Comparison of ENCODE assay signal across 12 mouse cellular contexts in the genomic region with DNA sequence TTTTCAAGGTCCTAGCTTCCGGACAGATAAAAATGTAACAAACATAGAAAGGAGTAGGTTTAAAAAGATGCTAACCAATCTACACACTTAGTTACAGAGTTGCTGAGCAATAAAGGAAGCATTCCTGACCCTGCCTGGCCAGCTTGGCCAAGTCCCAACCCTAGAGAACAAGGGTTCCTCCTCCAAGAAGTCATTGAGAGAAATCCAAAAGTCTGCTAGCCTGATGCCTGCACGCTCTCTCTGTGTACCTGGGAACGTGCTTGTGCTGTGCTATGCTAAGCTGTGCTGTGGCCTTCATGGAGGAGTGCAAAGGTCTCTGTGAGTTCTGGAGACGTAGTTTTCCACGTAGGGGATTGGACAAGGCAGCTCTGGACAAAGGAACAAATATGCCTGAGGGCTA. TPM values are rescaled to one million over a fixed set of nuclear protein-coding genes. Genes with fewer than 3 reads are reported as not detected.
DNase-seq lines count a peak whose midpoint lies in the region; ATAC-seq and TF ChIP-seq lines count a peak whose summit lies in the region.
"Had no signal": no experiment of that assay in that cellular context is flagged by ENCODE, and none has a peak within 500 bp of the region (broad histone marks: within the 10 kb centered on the region; RNA-seq: fewer than 3 reads in every experiment).

No protein-coding gene starts in this region.

- no peak overlapping the region for H3K4me3 ChIP-seq in forebrain, embryonic 12.5 days (replicated peaks)
- H3K4me3 ChIP-seq in forebrain, embryonic 11.5 days (ENCODE audit: low read depth, low read length): no peak overlapping the region
- no peak overlapping the region for H3K4me3 ChIP-seq in lung, embryonic 14.5 days (ENCODE audit: low read depth, low read length)
- H3K4me3 ChIP-seq in intestine, embryonic 16.5 days (ENCODE audit: low read length): no peak overlapping the region

- no peak for TF ChIP-seq CTCF in lung, embryonic 14.5 days (IDR thresholded peaks at IDR 0.05; ENCODE audit: low read depth)

- peaks cover 58% of the 10 kb centered on the region for H3K4me1 ChIP-seq in forebrain, embryonic 12.5 days
- peaks cover 36% of the 10 kb centered on the region for H3K4me1 ChIP-seq in forebrain, embryonic 11.5 days (replicated peaks; ENCODE audit: control insufficient read depth, insufficient read depth, low read length)
- peaks cover 12% of the 10 kb centered on the region for H3K4me1 ChIP-seq in lung, embryonic 14.5 days (ENCODE audit: insufficient read depth)
- H3K4me1 ChIP-seq in intestine, embryonic 16.5 days (ENCODE audit: control insufficient read depth, insufficient read depth, low read length): peaks cover 15% of the 10 kb centered on the region

- H3K36me3 ChIP-seq in forebrain, embryonic 12.5 days (replicated peaks): no peaks in the 10 kb centered on the region
- no peaks in the 10 kb centered on the region for H3K36me3 ChIP-seq in forebrain, embryonic 11.5 days (ENCODE audit: control insufficient read depth, insufficient read depth, low read length)
- no peaks in the 10 kb centered on the region for H3K36me3 ChIP-seq in lung, embryonic 14.5 days (ENCODE audit: insufficient read depth)
- no peaks in the 10 kb centered on the region for H3K36me3 ChIP-seq in intestine, embryonic 16.5 days (ENCODE audit: control insufficient read depth, insufficient read depth, low read length)

- no peaks in the 10 kb centered on the region for H3K27me3 ChIP-seq in forebrain, embryonic 12.5 days
- H3K27me3 ChIP-seq in forebrain, embryonic 11.5 days (ENCODE audit: control insufficient read depth, insufficient read depth, low read length): no peaks in the 10 kb centered on the region
- no peaks in the 10 kb centered on the region for H3K27me3 ChIP-seq in lung, embryonic 14.5 days (ENCODE audit: insufficient read depth, low read length)
- H3K27me3 ChIP-seq in intestine, embryonic 16.5 days (replicated peaks; ENCODE audit: control insufficient read depth, insufficient read depth, low read length): no peaks in the 10 kb centered on the region

- H3K9ac ChIP-seq in forebrain, embryonic 12.5 days: no peak overlapping the region
- H3K9ac ChIP-seq in forebrain, embryonic 11.5 days (ENCODE audit: low read length): no peak overlapping the region
- no peak overlapping the region for H3K9ac ChIP-seq in lung, embryonic 14.5 days
- no peak overlapping the region for H3K9ac ChIP-seq in intestine, embryonic 16.5 days (ENCODE audit: low read depth, low read length)
- H3K9ac ChIP-seq: liver, embryonic 14.5 days had no signal

- peak overlapping the region; percentile 76; the same call in 1 of the 2 replicates for H3K27ac ChIP-seq in forebrain, embryonic 12.5 days
- H3K27ac ChIP-seq in forebrain, embryonic 11.5 days (ENCODE audit: low read depth, low read length): no peak overlapping the region
- H3K27ac ChIP-seq in lung, embryonic 14.5 days (ENCODE audit: low read depth): 0 out of 2 replicates have a peak overlapping the region, but pooled peaks have one; percentile 36
- no peak overlapping the region for H3K27ac ChIP-seq in intestine, embryonic 16.5 days (ENCODE audit: low read length)
- H3K27ac ChIP-seq: hindbrain, postnatal 0 days; liver, embryonic 14.5 days; stomach, postnatal 0 days had no signal

- no peak for ATAC-seq in forebrain, embryonic 12.5 days (ENCODE audit: low FRiP score)
- no peak for ATAC-seq in forebrain, embryonic 11.5 days (replicated peaks; ENCODE audit: low FRiP score)
- ATAC-seq in lung, embryonic 14.5 days (ENCODE audit: insufficient read depth): no peak
- peak; percentile 56 for ATAC-seq in intestine, embryonic 16.5 days
- ATAC-seq: hindbrain, postnatal 0 days had no signal

- WGBS in forebrain, embryonic 12.5 days: 57% methylated on average over 5 of the region's 5 CpGs
- WGBS in forebrain, embryonic 11.5 days: 64% methylated on average over 5 of the region's 5 CpGs
- 68% methylated on average over 5 of the region's 5 CpGs for WGBS in lung, embryonic 14.5 days
- WGBS in intestine, embryonic 16.5 days: 62% methylated on average over 5 of the region's 5 CpGs

- no peak overlapping the region for H3K4me2 ChIP-seq in forebrain, embryonic 12.5 days
- no peak overlapping the region for H3K4me2 ChIP-seq in forebrain, embryonic 11.5 days (ENCODE audit: low read depth, low read length, severe bottlenecking)
- H3K4me2 ChIP-seq in lung, embryonic 14.5 days: no peak overlapping the region
- no peak overlapping the region for H3K4me2 ChIP-seq in intestine, embryonic 16.5 days (ENCODE audit: low read depth, low read length)

- H3K9me3 ChIP-seq in forebrain, embryonic 12.5 days: no peaks in the 10 kb centered on the region
- no peaks in the 10 kb centered on the region for H3K9me3 ChIP-seq in forebrain, embryonic 11.5 days (ENCODE audit: control insufficient read depth, low read length)
- no peaks in the 10 kb centered on the region for H3K9me3 ChIP-seq in lung, embryonic 14.5 days (ENCODE audit: low read depth, low read length)
- no peaks in the 10 kb centered on the region for H3K9me3 ChIP-seq in intestine, embryonic 16.5 days (ENCODE audit: control insufficient read depth, low read length)

- no peak for DNase-seq in forebrain, embryonic 11.5 days (ENCODE audit: low spot score)
- DNase-seq in lung, embryonic 14.5 days: peak; percentile 48
- no peak for DNase-seq in lung, postnatal 10 days
- DNase-seq in Muller cell, postnatal 12 days (ENCODE audit: inconsistent ontology term): peak; percentile 65
- DNase-seq in frontal cortex, adult 2 months (ENCODE audit: extremely low spot score in 1 of 2, low spot score in 1 of 2): no peak
- no peak for DNase-seq in layer of hippocampus, adult 9-11 months
- DNase-seq: gastrocnemius, postnatal 25 days had no signal

RNA-seq across cellular contexts. Expression of a gene that starts 8.4 kb away (rescaled TPM):
- polyA plus RNA-seq in forebrain, embryonic 12.5 days (2016; fragmentation: Nextera tagmentation; extraction: Ambion mirVana): 27.2 and 31.6 TPM in 2 replicates
- 35.0 and 35.5 TPM in 2 replicates for polyA plus RNA-seq in forebrain, embryonic 11.5 days (2014; fragmentation: Nextera tagmentation; extraction: Ambion mirVana)
- polyA plus RNA-seq in lung, embryonic 14.5 days (2014; fragmentation: Nextera tagmentation; extraction: Ambion mirVana): 4.3 and 4.6 TPM in 2 replicates
- 5.6 and 5.7 TPM in 2 replicates for polyA plus RNA-seq in intestine, embryonic 16.5 days (2015; fragmentation: Nextera tagmentation; extraction: Ambion mirVana)
- polyA plus RNA-seq in frontal cortex, adult 2 months (2012; rRNA removed): 29.3 and 31.9 TPM in 2 replicates

Comparison
In these comparisons a context has a peak if more than half of its experiments do, and no peak if none do; other contexts are left out.
1. H3K27ac ChIP-seq: peak in forebrain, embryonic 12.5 days (single experiment) and lung, embryonic 14.5 days (single experiment); none in forebrain, embryonic 11.5 days (single experiment) and intestine, embryonic 16.5 days (single experiment).
2. DNase-seq: peak in lung, embryonic 14.5 days (single experiment) and Muller cell, postnatal 12 days (single experiment); none in forebrain, embryonic 11.5 days (single experiment), lung, postnatal 10 days (single experiment), frontal cortex, adult 2 months (0 of 2) and layer of hippocampus, adult 9-11 months (single experiment).